Mouse (Mus musculus): Measurements from ENCODE around the gene Zfp422. TPM values are rescaled to one million over a fixed set of nuclear protein-coding genes. Genes with fewer than 3 reads are reported as not detected.

Gene Zfp422
- 32.4 and 34.2 TPM in 2 replicates for polyA plus RNA-seq (2012; rRNA removed)

GRCm38 (mm10) chr6:116628539-116629171 is at the start of gene Zfp422:
Zfp422 (minus strand) TSS chr6:116628999.
- TF ChIP-seq POLR2A (IDR thresholded peaks at IDR 0.05; ENCODE audit: borderline replicate concordance, insufficient read depth, low read length) (0 out of 2 replicates have a peak, but pooled peaks have one; percentile 37), CTCF (IDR thresholded peaks at IDR 0.05; ENCODE audit: borderline replicate concordance, insufficient read depth, low read depth, low read length) (no peak)
- Histone ChIP-seq H3K4me1 (ENCODE audit: control insufficient read depth, insufficient read depth, low read length) (no peaks in the 10 kb centered on the region), H3K27ac (ENCODE audit: insufficient read depth, low read length) (peak within 1 kb of the TSS; percentile 75), H3K4me3 (replicated peaks; ENCODE audit: insufficient read depth, low read depth, low read length) (peak within 1 kb of the TSS; percentile 89), H3K27me3 (ENCODE audit: control insufficient read depth, insufficient read depth, low read length) (no peaks in the 10 kb centered on the region)
- under 1% methylated on average over 55 of the region's 56 CpGs for WGBS
- DNase-seq, result peak; percentile 78 to 80

GRCm38 (mm10) chr6:116677321-116677720 is 48.5 kb upstream of the Zfp422 start:
- Histone ChIP-seq H3K4me3 (replicated peaks; ENCODE audit: insufficient read depth, low read depth, low read length) (no peak overlapping the region), H3K4me1 (ENCODE audit: control insufficient read depth, insufficient read depth, low read length) (no peaks in the 10 kb centered on the region), H3K27me3 (ENCODE audit: control insufficient read depth, insufficient read depth, low read length) (no peaks in the 10 kb centered on the region; the same call in 1 of the 2 replicates), H3K27ac (ENCODE audit: insufficient read depth, low read length) (no peak overlapping the region)
- no peak for TF ChIP-seq POLR2A (IDR thresholded peaks at IDR 0.05; ENCODE audit: borderline replicate concordance, insufficient read depth, low read length)
- TF ChIP-seq CTCF (IDR thresholded peaks at IDR 0.05; ENCODE audit: borderline replicate concordance, insufficient read depth, low read depth, low read length), result no peak
- 62% methylated on average over 6 of the region's 6 CpGs for WGBS
- DNase-seq, result no peak

- no peak for TF ChIP-seq CTCF (IDR thresholded peaks at IDR 0.05; ENCODE audit: borderline replicate concordance, insufficient read depth, low read depth, low read length)
- no peak for TF ChIP-seq POLR2A (IDR thresholded peaks at IDR 0.05; ENCODE audit: borderline replicate concordance, insufficient read depth, low read length)
- DNase-seq, result no peak
- H3K4me3 ChIP-seq (replicated peaks; ENCODE audit: insufficient read depth, low read depth, low read length), result no peak overlapping the region
- no peak overlapping the region for H3K27ac ChIP-seq (ENCODE audit: insufficient read depth, low read length)
- 84% methylated on average over 10 of the region's 10 CpGs for WGBS
- no peaks in the 10 kb centered on the region; the same call in 1 of the 2 replicates for H3K27me3 ChIP-seq (ENCODE audit: control insufficient read depth, insufficient read depth, low read length)
- H3K4me1 ChIP-seq (ENCODE audit: control insufficient read depth, insufficient read depth, low read length), result no peaks in the 10 kb centered on the region
Measured at GRCm38 (mm10) chr6:116676355-116676913, 47.6 kb upstream of the Zfp422 start.

- DNase-seq, result no peak
- Histone ChIP-seq H3K4me1 (ENCODE audit: control insufficient read depth, insufficient read depth, low read length) (0 out of 2 replicates have a peak, but pooled peaks cover 6% of the 10 kb centered on the region), H3K27ac (ENCODE audit: insufficient read depth, low read length) (no peak overlapping the region), H3K4me3 (replicated peaks; ENCODE audit: insufficient read depth, low read depth, low read length) (peak overlapping the region; percentile 71), H3K27me3 (ENCODE audit: control insufficient read depth, insufficient read depth, low read length) (no peaks in the 10 kb centered on the region; the same call in 1 of the 2 replicates)
- 26% methylated on average over 16 of the region's 16 CpGs for WGBS
- TF ChIP-seq POLR2A (IDR thresholded peaks at IDR 0.05; ENCODE audit: borderline replicate concordance, insufficient read depth, low read length), result no peak
- TF ChIP-seq CTCF (IDR thresholded peaks at IDR 0.05; ENCODE audit: borderline replicate concordance, insufficient read depth, low read depth, low read length), result no peak
Measured at GRCm38 (mm10) chr6:116674283-116674886, 45.6 kb upstream of the Zfp422 start.

GRCm38 (mm10) chr6:116673471-116674282 is 44.9 kb upstream of the Zfp422 start, which contains the start of gene Rassf4:
Rassf4 (minus strand) TSS chr6:116673952.
- no peaks in the 10 kb centered on the region; the same call in 1 of the 2 replicates for H3K27me3 ChIP-seq (ENCODE audit: control insufficient read depth, insufficient read depth, low read length)
- TF ChIP-seq POLR2A (IDR thresholded peaks at IDR 0.05; ENCODE audit: borderline replicate concordance, insufficient read depth, low read length) (no peak), CTCF (IDR thresholded peaks at IDR 0.05; ENCODE audit: borderline replicate concordance, insufficient read depth, low read depth, low read length) (no peak)
- H3K27ac ChIP-seq (ENCODE audit: insufficient read depth, low read length), result no peak within 1 kb of the TSS
- WGBS, result under 1% methylated on average over 44 of the region's 44 CpGs
- peak within 1 kb of the TSS; percentile 71 for H3K4me3 ChIP-seq (replicated peaks; ENCODE audit: insufficient read depth, low read depth, low read length)
- DNase-seq, result peak; percentile 59 to 68
- 0 out of 2 replicates have a peak, but pooled peaks cover 6% of the 10 kb centered on the region for H3K4me1 ChIP-seq (ENCODE audit: control insufficient read depth, insufficient read depth, low read length)

- no peak for DNase-seq
- WGBS, result 65% methylated on average over 5 of the region's 5 CpGs
- no peak overlapping the region for H3K27ac ChIP-seq (ENCODE audit: insufficient read depth, low read length)
- no peak overlapping the region for H3K4me3 ChIP-seq (replicated peaks; ENCODE audit: insufficient read depth, low read depth, low read length)
- 0 out of 2 replicates have a peak, but pooled peaks cover 6% of the 10 kb centered on the region for H3K4me1 ChIP-seq (ENCODE audit: control insufficient read depth, insufficient read depth, low read length)
- H3K27me3 ChIP-seq (ENCODE audit: control insufficient read depth, insufficient read depth, low read length), result no peaks in the 10 kb centered on the region; the same call in 1 of the 2 replicates
- no peak for TF ChIP-seq CTCF (IDR thresholded peaks at IDR 0.05; ENCODE audit: borderline replicate concordance, insufficient read depth, low read depth, low read length)
- TF ChIP-seq POLR2A (IDR thresholded peaks at IDR 0.05; ENCODE audit: borderline replicate concordance, insufficient read depth, low read length), result no peak
Measured at GRCm38 (mm10) chr6:116672349-116672748, 43.5 kb upstream of the Zfp422 start.

- H3K4me1 ChIP-seq (ENCODE audit: control insufficient read depth, insufficient read depth, low read length), result 0 out of 2 replicates have a peak, but pooled peaks cover 6% of the 10 kb centered on the region
- DNase-seq, result no peak
- no peak overlapping the region for H3K27ac ChIP-seq (ENCODE audit: insufficient read depth, low read length)
- H3K4me3 ChIP-seq (replicated peaks; ENCODE audit: insufficient read depth, low read depth, low read length), result no peak overlapping the region
- TF ChIP-seq CTCF (IDR thresholded peaks at IDR 0.05; ENCODE audit: borderline replicate concordance, insufficient read depth, low read depth, low read length), result no peak
- no peak for TF ChIP-seq POLR2A (IDR thresholded peaks at IDR 0.05; ENCODE audit: borderline replicate concordance, insufficient read depth, low read length)
- 90% methylated on average over 4 of the region's 4 CpGs for WGBS
- no peaks in the 10 kb centered on the region; the same call in 1 of the 2 replicates for H3K27me3 ChIP-seq (ENCODE audit: control insufficient read depth, insufficient read depth, low read length)
Measured at GRCm38 (mm10) chr6:116671768-116672167, 43.0 kb upstream of the Zfp422 start.
